Mouse (Mus musculus): Measurements from ENCODE around the gene Jpt2. TPM values are rescaled to one million over a fixed set of nuclear protein-coding genes. Genes with fewer than 3 reads are reported as not detected.
A peak's percentile ranks its signal among the peaks of the same experiment; 100 is the strongest.
"Not testable (repeated sequence)": the region's sequence is repeated elsewhere in the genome, so short reads cannot be mapped to it uniquely, and the experiment has no call there.

Gene Jpt2
- polyA plus RNA-seq, 2 experiments: 24.3 to 31.6 TPM

- WGBS (ENCODE audit: insufficient replicate concordance): 10% methylated on average over 21 of the region's 21 CpGs
- Histone ChIP-seq H3K4me2 (ENCODE audit: low read depth) (peak overlapping the region; percentile 67), H3K4me1 (replicated peaks; ENCODE audit: control insufficient read depth in 2 of 2, insufficient read depth in 2 of 2, low read length in 1 of 2) (peaks cover 0 to 6% of the 10 kb centered on the region in 2 experiments; a peak in 3 of 4 replicates), H3K27ac (no peak overlapping the region), H3K9ac (replicated peaks) (peak overlapping the region; percentile 21), H3K36me3 (replicated peaks; ENCODE audit: control insufficient read depth, insufficient read depth, low read depth) (peaks cover 44% of the 10 kb centered on the region), H3K4me3 (ENCODE audit: insufficient read depth in 1 of 2, low read depth in 2 of 2, low read length in 2 of 2) (peak overlapping the region; percentile 54 to 61), H3K9me3 (ENCODE audit: control insufficient read depth, low read length) (no peaks in the 10 kb centered on the region), H3K27me3 (ENCODE audit: control insufficient read depth, insufficient read depth, low read length) (no peaks in the 10 kb centered on the region)
- TF ChIP-seq EP300 (IDR thresholded peaks at IDR 0.05; ENCODE audit: low read depth) (no peak), CTCF (IDR thresholded peaks at IDR 0.05; ENCODE audit: low read depth) (0 out of 2 replicates have a peak, but pooled peaks have one; percentile 16)
- DNase-seq (ENCODE audit: low read depth in 3 of 3, low spot score in 3 of 3): no peak
- ATAC-seq (ENCODE audit: insufficient read depth): peak; percentile 27
Measured at GRCm38 (mm10) chr17:24960852-24961715, 595 bp upstream of the Jpt2 start.

- peaks cover 42% of the 10 kb centered on the region for H3K36me3 ChIP-seq (replicated peaks; ENCODE audit: control insufficient read depth, insufficient read depth, low read depth)
Measured at GRCm38 (mm10) chr17:24959371-24959770, 1.1 kb downstream of the Jpt2 start.

GRCm38 (mm10) chr17:24953291-24953690 is 7.2 kb downstream of the Jpt2 start:
- H3K27ac ChIP-seq: no peak overlapping the region
- ATAC-seq (ENCODE audit: insufficient read depth): peak; percentile 11; the same call in 1 of the 2 replicates
- H3K36me3 ChIP-seq (replicated peaks; ENCODE audit: control insufficient read depth, insufficient read depth, low read depth): peaks cover 39% of the 10 kb centered on the region
- TF ChIP-seq EP300 (IDR thresholded peaks at IDR 0.05; ENCODE audit: low read depth) (no peak), CTCF (IDR thresholded peaks at IDR 0.05; ENCODE audit: low read depth) (no peak)
- H3K4me2 ChIP-seq (ENCODE audit: low read depth): no peak overlapping the region
- no peak overlapping the region for H3K4me3 ChIP-seq (ENCODE audit: insufficient read depth in 1 of 2, low read depth in 2 of 2, low read length in 2 of 2)
- peak; percentile 28 to 39 (median 33) for DNase-seq (ENCODE audit: low read depth in 3 of 3, low spot score in 3 of 3)
- H3K4me1 ChIP-seq (replicated peaks; ENCODE audit: control insufficient read depth in 2 of 2, insufficient read depth in 2 of 2, low read length in 1 of 2): peaks cover 15 to 18% of the 10 kb centered on the region in 2 experiments
- 70% methylated on average over 2 of the region's 2 CpGs for WGBS (ENCODE audit: insufficient replicate concordance)
- H3K9ac ChIP-seq (replicated peaks): no peak overlapping the region
- H3K27me3 ChIP-seq (ENCODE audit: control insufficient read depth, insufficient read depth, low read length): no peaks in the 10 kb centered on the region
- no peaks in the 10 kb centered on the region for H3K9me3 ChIP-seq (ENCODE audit: control insufficient read depth, low read length)

More at GRCm38 (mm10) chr17:24959371-24959770, 1.1 kb downstream of the Jpt2 start:
- WGBS (ENCODE audit: insufficient replicate concordance): 58% methylated on average over 8 of the region's 8 CpGs
- TF ChIP-seq EP300 (IDR thresholded peaks at IDR 0.05; ENCODE audit: low read depth) (no peak), CTCF (IDR thresholded peaks at IDR 0.05; ENCODE audit: low read depth) (no peak)
- DNase-seq (ENCODE audit: low read depth in 3 of 3, low spot score in 3 of 3): no peak
- H3K27me3 ChIP-seq (ENCODE audit: control insufficient read depth, insufficient read depth, low read length): no peaks in the 10 kb centered on the region
- H3K4me3 ChIP-seq (ENCODE audit: insufficient read depth in 1 of 2, low read depth in 2 of 2, low read length in 2 of 2): peak overlapping the region; percentile 61 to 82
- no peak for ATAC-seq (ENCODE audit: insufficient read depth)
- peak overlapping the region; percentile 67 for H3K4me2 ChIP-seq (ENCODE audit: low read depth)
- peaks cover 6 to 9% of the 10 kb centered on the region in 2 experiments for H3K4me1 ChIP-seq (replicated peaks; ENCODE audit: control insufficient read depth in 2 of 2, insufficient read depth in 2 of 2, low read length in 1 of 2)
- no peaks in the 10 kb centered on the region for H3K9me3 ChIP-seq (ENCODE audit: control insufficient read depth, low read length)
- no peak overlapping the region for H3K27ac ChIP-seq
- peak overlapping the region; percentile 76 for H3K9ac ChIP-seq (replicated peaks)

GRCm38 (mm10) chr17:24950671-24951070 is 9.8 kb downstream of the Jpt2 start:
- Histone ChIP-seq H3K36me3 (replicated peaks; ENCODE audit: control insufficient read depth, insufficient read depth, low read depth) (peaks cover 47% of the 10 kb centered on the region), H3K27ac (no peak overlapping the region), H3K27me3 (ENCODE audit: control insufficient read depth, insufficient read depth, low read length) (no peaks in the 10 kb centered on the region), H3K4me2 (ENCODE audit: low read depth) (no peak overlapping the region), H3K4me1 (replicated peaks; ENCODE audit: control insufficient read depth in 2 of 2, insufficient read depth in 2 of 2, low read length in 1 of 2) (peaks cover 15 to 18% of the 10 kb centered on the region in 2 experiments), H3K4me3 (ENCODE audit: insufficient read depth in 1 of 2, low read depth in 2 of 2, low read length in 2 of 2) (no peak overlapping the region), H3K9me3 (ENCODE audit: control insufficient read depth, low read length) (no peaks in the 10 kb centered on the region), H3K9ac (replicated peaks) (no peak overlapping the region)
- ATAC-seq (ENCODE audit: insufficient read depth) (peak; percentile 50; the same call in 1 of the 2 replicates), DNase-seq (ENCODE audit: low read depth in 3 of 3, low spot score in 3 of 3) (peak; percentile 34 to 58 (median 35))
- TF ChIP-seq EP300 (IDR thresholded peaks at IDR 0.05; ENCODE audit: low read depth) (no peak), CTCF (IDR thresholded peaks at IDR 0.05; ENCODE audit: low read depth) (no peak)
- WGBS (ENCODE audit: insufficient replicate concordance): 61% methylated on average over 2 of the region's 2 CpGs

- no peak for DNase-seq (ENCODE audit: low read depth in 3 of 3, low spot score in 3 of 3)
- Histone ChIP-seq H3K4me3 (ENCODE audit: insufficient read depth in 1 of 2, low read depth in 2 of 2, low read length in 2 of 2) (no peak overlapping the region), H3K4me2 (ENCODE audit: low read depth) (no peak overlapping the region), H3K27ac (no peak overlapping the region), H3K27me3 (ENCODE audit: control insufficient read depth, insufficient read depth, low read length) (no peaks in the 10 kb centered on the region), H3K4me1 (replicated peaks; ENCODE audit: control insufficient read depth in 2 of 2, insufficient read depth in 2 of 2, low read length in 1 of 2) (peaks cover 8 to 15% of the 10 kb centered on the region in 2 experiments), H3K9me3 (ENCODE audit: control insufficient read depth, low read length) (no peaks in the 10 kb centered on the region), H3K36me3 (replicated peaks; ENCODE audit: control insufficient read depth, insufficient read depth, low read depth) (peaks cover 44% of the 10 kb centered on the region), H3K9ac (replicated peaks) (no peak overlapping the region)
- no peak for ATAC-seq (ENCODE audit: insufficient read depth)
- TF ChIP-seq CTCF (IDR thresholded peaks at IDR 0.05; ENCODE audit: low read depth) (no peak), EP300 (IDR thresholded peaks at IDR 0.05; ENCODE audit: low read depth) (no peak)
- 87% methylated on average over 5 of the region's 5 CpGs for WGBS (ENCODE audit: insufficient replicate concordance)
Measured at GRCm38 (mm10) chr17:24948204-24948603, 12.3 kb downstream of the Jpt2 start.

- DNase-seq (ENCODE audit: low read depth in 3 of 3, low spot score in 3 of 3); H3K4me1 ChIP-seq (replicated peaks; ENCODE audit: control insufficient read depth in 2 of 2, insufficient read depth in 2 of 2, low read length in 1 of 2); H3K4me2 ChIP-seq (ENCODE audit: low read depth); H3K27ac ChIP-seq; H3K27me3 ChIP-seq (ENCODE audit: control insufficient read depth, insufficient read depth, low read length); H3K4me3 ChIP-seq (ENCODE audit: insufficient read depth in 1 of 2, low read depth in 2 of 2, low read length in 2 of 2); ATAC-seq (ENCODE audit: insufficient read depth); H3K9me3 ChIP-seq (ENCODE audit: control insufficient read depth, low read length); H3K9ac ChIP-seq (replicated peaks): not testable (repeated sequence)
- H3K36me3 ChIP-seq (replicated peaks; ENCODE audit: control insufficient read depth, insufficient read depth, low read depth): peaks cover 27% of the 10 kb centered on the region
- WGBS (ENCODE audit: insufficient replicate concordance): 78% methylated on average over 1 of the region's 1 CpGs
Measured at GRCm38 (mm10) chr17:24943589-24943988, 16.9 kb downstream of the Jpt2 start.

All from liver, embryonic 14.5 days (tissue).